15 mouse cellular contexts compared by ENCODE assay signal in the genomic region with DNA sequence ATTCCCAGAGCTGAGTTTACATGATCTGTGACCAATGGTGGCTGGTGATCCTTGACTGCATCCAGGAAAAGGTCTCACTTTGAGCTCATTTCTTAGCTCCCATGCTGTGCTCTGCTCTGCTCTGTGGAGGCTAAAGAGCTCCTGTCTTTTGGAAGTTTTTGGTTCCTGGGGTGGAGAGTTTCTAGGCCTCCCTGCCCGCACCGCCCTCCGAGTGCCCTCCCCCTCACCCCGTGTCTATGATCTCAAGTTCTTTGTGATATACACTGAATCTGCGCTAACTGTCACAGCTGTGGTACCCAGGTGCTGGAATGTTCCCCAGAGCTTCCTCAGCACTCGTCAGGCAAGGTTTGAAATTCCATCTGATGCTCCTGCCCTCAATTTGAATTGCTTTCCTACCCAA.
"Had no signal": no experiment of that assay in that cellular context is flagged by ENCODE, and none has a peak within 500 bp of the region (broad histone marks: within the 10 kb centered on the region; RNA-seq: fewer than 3 reads in every experiment).

No protein-coding gene starts in this region.

- H3K9ac ChIP-seq: intestine, embryonic 15.5 days; kidney, embryonic 15.5 days; liver, embryonic 12.5 days; lung, embryonic 14.5 days had no signal

- H3K4me2 ChIP-seq: intestine, embryonic 15.5 days; kidney, embryonic 15.5 days; liver, embryonic 12.5 days; lung, embryonic 14.5 days had no signal

- H3K27ac ChIP-seq: intestine, embryonic 15.5 days; kidney, embryonic 15.5 days; limb, embryonic 10.5 days; liver, embryonic 12.5 days; midbrain, embryonic 10.5 days; stomach, postnatal 0 days had no signal

- DNase-seq: kidney, adult 18-20 months; kidney, postnatal 14 days; lung, embryonic 14.5 days; lung, postnatal 10 days; lung, postnatal 4 days; right cerebral cortex, adult 18-20 months; right cerebral cortex, postnatal 25 days had no signal

- H3K4me3 ChIP-seq: intestine, embryonic 15.5 days; kidney, embryonic 15.5 days; left cerebral cortex, adult 2 months; limb, embryonic 10.5 days; liver, embryonic 12.5 days; midbrain, embryonic 10.5 days had no signal

- H3K9me3 ChIP-seq: intestine, embryonic 15.5 days; kidney, embryonic 15.5 days; limb, embryonic 10.5 days; liver, embryonic 12.5 days; midbrain, embryonic 10.5 days had no signal

- ATAC-seq: intestine, embryonic 15.5 days; liver, embryonic 12.5 days; midbrain, embryonic 16.5 days had no signal

- H3K4me1 ChIP-seq: intestine, embryonic 15.5 days; liver, embryonic 12.5 days had no signal

- H3K27me3 ChIP-seq: intestine, embryonic 15.5 days; kidney, embryonic 15.5 days had no signal

- H3K36me3 ChIP-seq: intestine, embryonic 15.5 days; kidney, embryonic 15.5 days; limb, embryonic 10.5 days; liver, embryonic 12.5 days; midbrain, embryonic 10.5 days had no signal
